Mouse (Mus musculus) cerebellum, postnatal 14 days (tissue): ENCODE measurements around the gene Ubtf.
"Not testable (repeated sequence)": the region's sequence is repeated elsewhere in the genome, so short reads cannot be mapped to it uniquely, and the experiment has no call there.

Experiments used
- DNase-seq, 2 experiments: peaks; one replicate each; pipeline ENCODE4 v3.0.0; 2021; ENCODE audit warnings: mixed read lengths in 2 of 2

Ubtf gene

DNA sequence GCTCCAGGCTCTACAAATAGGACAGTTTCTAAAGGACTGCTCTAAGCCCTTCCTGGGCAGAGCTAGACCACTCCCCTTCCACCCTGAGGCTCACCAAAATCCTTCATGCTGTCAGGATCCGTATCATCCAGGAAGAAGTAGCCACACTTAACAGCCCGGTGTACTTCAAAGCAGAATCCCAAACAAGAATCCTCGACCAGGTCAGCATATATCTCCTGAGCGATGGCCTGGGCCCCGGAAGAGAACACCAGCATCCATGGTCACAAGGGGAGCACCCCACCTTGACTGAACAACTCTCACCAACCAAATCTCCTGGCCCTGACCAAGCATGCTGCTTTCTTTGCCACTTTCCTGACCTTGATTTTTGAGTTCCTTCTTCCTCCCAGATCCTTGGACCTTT is 25.1 kb downstream of the Ubtf start:
- DNase-seq: no peak

- no peak for DNase-seq
These were observed 25.6 kb downstream of the Ubtf start for GRCm38 (mm10) chr11:102293971-102294370.

DNA sequence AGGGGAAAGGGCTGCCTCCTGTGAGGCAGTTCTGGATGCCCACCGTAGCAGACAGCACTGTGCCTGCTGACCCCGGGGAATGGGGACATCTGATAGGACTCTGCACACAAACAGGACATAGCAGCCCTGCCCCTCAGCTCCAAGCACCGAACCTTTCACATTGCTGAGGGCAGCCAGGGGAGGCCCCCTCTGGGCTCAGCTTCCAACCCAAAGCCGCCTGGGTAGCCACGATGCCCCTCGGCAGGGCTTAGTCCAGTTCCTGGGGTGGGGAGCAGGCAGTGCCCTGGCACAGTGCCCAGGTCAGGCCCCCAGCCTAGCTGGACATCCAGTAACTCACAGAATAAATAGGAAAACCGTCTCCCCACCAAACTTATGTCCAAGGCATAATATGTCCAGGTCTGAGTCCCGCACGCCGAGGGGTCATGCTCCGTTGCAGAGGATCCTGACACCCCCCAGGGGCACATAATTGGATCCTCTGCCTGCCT is 28.4 kb downstream of the Ubtf start:
- DNase-seq: no peak

DNA sequence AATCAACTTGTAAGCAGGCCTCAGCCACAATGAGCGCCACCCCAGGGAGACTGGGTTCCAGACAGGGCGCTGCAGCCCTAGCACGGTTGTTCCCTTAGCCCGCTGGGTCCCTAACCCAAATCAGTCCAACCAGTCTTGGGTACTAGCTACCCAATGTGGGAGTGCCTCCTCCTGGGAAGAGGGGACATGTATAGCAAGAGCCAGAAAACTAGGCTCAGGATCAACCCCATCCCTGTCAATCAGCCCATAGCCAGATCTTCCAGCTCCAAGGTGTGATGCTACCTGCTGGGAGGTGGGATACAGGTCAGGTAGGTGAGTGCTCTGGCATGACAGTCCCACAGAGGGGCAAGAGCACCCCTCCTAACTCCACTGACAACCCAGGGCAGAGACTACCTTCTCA is 29.4 kb downstream of the Ubtf start:
- DNase-seq: no peak

- DNase-seq: no peak
These were observed 29.9 kb downstream of the Ubtf start for GRCm38 (mm10) chr11:102289511-102290100.

GRCm38 (mm10) chr11:102288913-102289312 is 30.6 kb downstream of the Ubtf start:
- peak; percentile 52 to 57 for DNase-seq

- DNase-seq: no peak
These were observed 31.3 kb downstream of the Ubtf start for GRCm38 (mm10) chr11:102288027-102288804.

- DNase-seq: no peak
These were observed 32.1 kb downstream of the Ubtf start for GRCm38 (mm10) chr11:102287485-102287884.

- peak in 1 of 2 experiments; percentile 77 for DNase-seq
These were observed 34.3 kb downstream of the Ubtf start for GRCm38 (mm10) chr11:102285095-102285834.

GRCm38 (mm10) chr11:102284501-102285094 is 34.9 kb downstream of the Ubtf start, which contains the start of gene Tmub2:
TSS of gene Tmub2 (plus strand) at chr11:102284931.
- peak; percentile 95 to 96 for DNase-seq

DNA sequence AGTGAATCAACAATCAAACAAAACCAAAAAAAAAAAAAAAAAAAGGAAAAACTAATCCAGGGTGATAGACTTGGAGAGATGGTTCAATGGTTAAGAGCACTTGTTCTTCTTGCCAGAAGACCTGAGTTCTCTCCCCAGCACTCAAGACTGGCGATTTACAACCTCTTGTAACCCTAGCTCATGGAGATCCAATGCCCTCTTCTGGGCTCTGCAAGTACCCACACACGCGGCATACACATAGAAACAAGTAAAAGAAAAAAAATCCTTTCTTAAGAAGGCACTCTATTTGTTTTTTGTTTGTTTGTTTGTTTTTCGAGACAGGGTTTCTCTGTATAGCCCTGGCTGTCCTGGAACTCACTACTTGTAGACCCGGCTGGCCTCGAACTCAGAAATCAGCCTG is 35.6 kb downstream of the Ubtf start:
- peak in 1 of 2 experiments; percentile 38 for DNase-seq

DNA sequence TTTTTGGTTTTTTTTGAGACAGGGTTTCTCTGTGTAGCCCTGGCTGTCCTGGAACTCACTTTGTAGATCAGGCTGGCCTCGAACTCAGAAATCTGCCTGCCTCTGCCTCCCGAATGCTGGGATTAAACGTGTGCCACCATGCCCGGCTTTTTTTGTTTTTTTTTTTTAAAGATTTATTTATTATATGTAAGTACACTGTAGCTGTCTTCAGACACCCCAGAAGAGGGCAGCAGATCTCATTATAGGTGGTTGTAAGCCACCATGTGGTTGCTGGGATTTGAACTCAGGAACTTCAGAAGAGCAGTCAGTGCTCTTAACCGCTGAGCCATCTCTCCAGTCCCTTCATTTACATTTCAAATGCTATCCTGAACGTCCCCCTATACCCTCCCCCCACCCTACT is 39.3 kb downstream of the Ubtf start:
- DNase-seq: not testable (repeated sequence)

GRCm38 (mm10) chr11:102279595-102279994 is 39.9 kb downstream of the Ubtf start:
- DNase-seq: no peak

GRCm38 (mm10) chr11:102277754-102278153 is 41.8 kb downstream of the Ubtf start:
- no peak for DNase-seq

DNA sequence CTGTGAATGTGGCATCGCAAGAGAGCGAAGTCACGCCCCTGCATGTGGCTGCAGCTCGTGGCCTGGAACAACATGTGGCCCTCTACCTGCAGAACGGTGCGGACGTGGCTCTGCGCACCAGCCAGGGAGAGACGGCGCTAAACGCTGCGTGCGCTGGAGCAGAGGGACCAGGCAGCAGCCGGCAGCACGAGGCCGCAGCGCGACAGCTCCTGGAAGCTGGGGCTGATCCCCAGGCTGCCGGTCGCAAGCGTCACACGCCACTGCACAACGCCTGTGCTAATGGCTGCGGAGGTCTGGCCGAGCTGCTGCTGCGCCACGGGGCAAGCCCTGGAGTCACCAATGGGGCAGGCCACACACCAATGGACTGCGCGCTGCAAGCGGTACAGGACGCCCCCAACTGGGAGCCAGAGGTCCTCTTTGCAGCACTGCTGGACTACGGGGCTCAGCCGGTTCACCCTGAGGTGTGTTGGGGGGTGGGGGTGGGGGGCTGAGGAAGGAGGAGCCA is 43.1 kb downstream of the Ubtf start:
- DNase-seq: peak in 1 of 2 experiments; percentile 30

- DNase-seq: no peak
These were observed 50.9 kb downstream of the Ubtf start, which contains the start of gene Asb16 for GRCm38 (mm10) chr11:102268520-102269244. TSS of gene Asb16 (plus strand) at chr11:102268743.

DNA sequence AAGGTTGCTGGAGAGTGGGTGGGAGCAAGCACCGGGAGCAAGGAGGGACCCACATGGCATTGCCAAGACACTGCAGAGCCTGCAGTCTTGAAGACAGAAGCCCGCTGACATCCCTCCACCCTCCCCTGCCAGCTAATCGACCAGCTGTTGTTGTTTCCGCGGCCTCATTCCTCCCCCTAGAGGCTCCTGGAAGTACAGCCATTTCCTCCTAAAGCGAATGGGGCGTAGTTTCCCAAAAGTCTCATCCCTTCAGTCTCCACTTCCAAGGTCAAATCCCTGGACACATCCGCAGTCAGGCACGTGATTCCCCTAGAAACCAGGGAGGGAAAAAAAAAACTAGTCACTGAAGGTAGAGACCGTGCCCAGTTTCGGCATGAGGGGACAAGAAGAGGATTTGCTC is 52.1 kb downstream of the Ubtf start:
- peak; percentile 77 to 86 for DNase-seq

GRCm38 (mm10) chr11:102266631-102267355 is 52.7 kb downstream of the Ubtf start:
- DNase-seq: peak; percentile 52 to 60

GRCm38 (mm10) chr11:102265816-102266215 is 53.7 kb downstream of the Ubtf start:
- peak; percentile 80 to 82 for DNase-seq

DNA sequence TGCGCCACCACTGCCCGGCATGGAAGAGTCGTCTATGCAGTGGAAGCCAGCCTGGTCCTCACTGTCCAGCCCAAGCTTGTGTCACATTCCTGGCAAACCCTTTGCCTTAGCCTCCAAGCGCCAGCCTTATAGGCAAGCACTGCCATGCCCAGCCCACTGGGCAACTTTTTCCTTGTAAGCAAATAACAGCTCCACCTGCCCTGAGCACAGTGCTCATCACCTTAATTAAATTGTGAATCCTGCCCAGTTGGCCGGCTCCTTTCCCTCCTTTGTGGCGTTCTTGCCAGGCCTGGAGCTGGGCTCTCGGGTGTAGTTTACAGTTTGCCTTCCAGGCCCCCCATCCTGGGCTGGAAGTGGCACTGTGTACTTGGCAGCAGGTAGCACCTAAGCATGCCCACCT is 56.3 kb downstream of the Ubtf start:
- peak; percentile 62 to 72 for DNase-seq

DNA sequence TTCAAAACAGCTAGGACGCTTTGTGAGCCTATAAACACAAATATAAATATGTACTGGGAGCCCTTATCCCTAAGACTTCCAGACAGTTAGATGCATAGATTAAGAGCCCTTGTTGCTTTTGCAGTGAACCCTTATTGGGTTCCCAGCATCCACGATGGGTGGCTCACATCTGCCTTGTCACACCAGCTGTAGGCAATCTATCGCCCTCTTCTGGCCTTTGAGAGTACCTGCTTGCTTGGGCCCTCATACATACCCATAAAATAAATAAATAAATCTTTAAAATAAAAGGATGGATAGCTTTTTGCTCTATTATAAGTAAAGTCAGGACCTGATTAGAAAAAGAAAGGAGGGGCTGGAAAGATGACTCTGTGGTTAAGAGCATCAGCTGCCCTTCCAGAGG is 61.0 kb downstream of the Ubtf start:
- DNase-seq: no peak
